Comparison of ENCODE assay signal across 8 mouse cellular contexts in the genomic region with DNA sequence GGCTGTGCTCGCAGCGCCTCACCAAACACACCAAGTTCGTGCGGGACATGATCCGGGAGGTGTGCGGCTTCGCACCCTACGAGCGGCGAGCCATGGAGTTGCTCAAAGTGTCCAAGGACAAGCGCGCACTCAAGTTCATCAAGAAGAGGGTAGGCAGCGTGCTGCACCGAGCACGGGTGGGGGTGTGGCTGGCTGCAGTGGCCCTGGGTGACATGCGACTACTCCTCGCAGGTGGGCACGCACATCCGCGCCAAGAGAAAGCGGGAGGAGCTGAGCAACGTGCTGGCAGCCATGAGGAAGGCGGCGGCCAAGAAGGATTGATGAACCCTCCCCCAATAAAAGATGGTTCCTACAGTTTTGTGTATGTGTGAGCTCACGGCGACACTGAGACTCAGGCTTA. TPM values are rescaled to one million over a fixed set of nuclear protein-coding genes. Genes with fewer than 3 reads are reported as not detected.
A peak's percentile ranks its signal among the peaks of the same experiment; 100 is the strongest.
DNase-seq lines count a peak whose midpoint lies in the region; ATAC-seq and TF ChIP-seq lines count a peak whose summit lies in the region.
"Not testable (repeated sequence)": the region's sequence is repeated elsewhere in the genome, so short reads cannot be mapped to it uniquely, and the experiment has no call there.

No protein-coding gene starts in this region.

- H3K4me3 ChIP-seq in bone marrow, adult 2 months (replicated peaks; ENCODE audit: control insufficient read depth, low read depth, low read length) = peak overlapping the region; percentile 77
- peak overlapping the region; percentile 69 for H3K4me3 ChIP-seq in forebrain, embryonic 12.5 days (replicated peaks)
- peak overlapping the region; percentile 87 for H3K4me3 ChIP-seq in hindbrain, embryonic 10.5 days
- peak overlapping the region; percentile 61 for H3K4me3 ChIP-seq in liver, postnatal 0 days (ENCODE audit: low read depth, low read length)
- peak overlapping the region; percentile 88 for H3K4me3 ChIP-seq in testis, adult 2 months (ENCODE audit: control insufficient read depth, low read depth, low read length)

- TF ChIP-seq CTCF in bone marrow, adult 2 months (IDR thresholded peaks at IDR 0.05; ENCODE audit: control insufficient read depth, insufficient read depth, low read length); liver, postnatal 0 days (IDR thresholded peaks at IDR 0.05; ENCODE audit: low read depth); testis, adult 2 months (IDR thresholded peaks at IDR 0.05; ENCODE audit: control insufficient read depth, insufficient read depth, insufficient replicate concordance, low read depth, low read length): not testable (repeated sequence)

- H3K4me1 ChIP-seq in bone marrow, adult 2 months (ENCODE audit: control insufficient read depth, insufficient read depth, low read length) = not testable (repeated sequence)
- peaks cover 28% of the 10 kb centered on the region for H3K4me1 ChIP-seq in forebrain, embryonic 12.5 days
- peaks cover 62% of the 10 kb centered on the region for H3K4me1 ChIP-seq in hindbrain, embryonic 10.5 days (replicated peaks)
- peaks cover 36% of the 10 kb centered on the region for H3K4me1 ChIP-seq in liver, postnatal 0 days (ENCODE audit: insufficient read depth)
- H3K4me1 ChIP-seq in testis, adult 2 months (ENCODE audit: control insufficient read depth, insufficient read depth, low read length) = peaks cover 12% of the 10 kb centered on the region

- not testable (repeated sequence) for H3K9me3 ChIP-seq in forebrain, embryonic 12.5 days; hindbrain, embryonic 10.5 days; liver, postnatal 0 days (ENCODE audit: low read length)

- not testable (repeated sequence) for TF ChIP-seq POLR2A in bone marrow, adult 2 months (IDR thresholded peaks at IDR 0.05; ENCODE audit: borderline replicate concordance, control insufficient read depth, low read depth, low read length); testis, adult 2 months (IDR thresholded peaks at IDR 0.05; ENCODE audit: control insufficient read depth, low read depth, low read length)

- ATAC-seq in forebrain, embryonic 12.5 days (ENCODE audit: low FRiP score); liver, postnatal 0 days: not testable (repeated sequence)

- under 1% methylated on average over 26 of the region's 26 CpGs for WGBS in bone marrow, adult 2 months
- WGBS in forebrain, embryonic 12.5 days = under 1% methylated on average over 26 of the region's 26 CpGs
- WGBS in hindbrain, embryonic 10.5 days = 1% methylated on average over 26 of the region's 26 CpGs
- WGBS in liver, postnatal 0 days (ENCODE audit: insufficient replicate concordance) = under 1% methylated on average over 24 of the region's 26 CpGs

- H3K27me3 ChIP-seq in forebrain, embryonic 12.5 days; hindbrain, embryonic 10.5 days (ENCODE audit: insufficient read depth, poor library complexity, severe bottlenecking); liver, postnatal 0 days (ENCODE audit: insufficient read depth, low read length); testis, adult 2 months (ENCODE audit: control insufficient read depth, insufficient read depth, low read length): not testable (repeated sequence)

- H3K4me2 ChIP-seq in forebrain, embryonic 12.5 days = peak overlapping the region; percentile 90
- peak overlapping the region; percentile 93 for H3K4me2 ChIP-seq in liver, postnatal 0 days (ENCODE audit: low read depth, low read length)

- peak overlapping the region; percentile 79; the same call in 1 of the 2 replicates for H3K27ac ChIP-seq in bone marrow, adult 2 months (ENCODE audit: control insufficient read depth, insufficient read depth, low read depth, low read length, poor library complexity)
- peak overlapping the region; percentile 87; the same call in 1 of the 2 replicates for H3K27ac ChIP-seq in forebrain, embryonic 12.5 days
- peak overlapping the region; percentile 95 for H3K27ac ChIP-seq in hindbrain, embryonic 10.5 days
- peak overlapping the region; percentile 86 for H3K27ac ChIP-seq in liver, postnatal 0 days (ENCODE audit: low read depth)
- peak overlapping the region; percentile 82 for H3K27ac ChIP-seq in testis, adult 2 months (ENCODE audit: control insufficient read depth, insufficient read depth, low read depth, low read length)

- DNase-seq in CD4-positive, CD25-positive, alpha-beta regulatory T cell, adult 2 months (ENCODE audit: low read depth, low spot score) = peak; percentile 60
- peak; percentile 40 for DNase-seq in hindbrain, embryonic 10.5 days (ENCODE audit: low spot score)
- DNase-seq in kidney, postnatal 14 days = peak; percentile 35
- DNase-seq in liver, postnatal 0 days = peak; percentile 53
- DNase-seq in naive thymus-derived CD4-positive, alpha-beta T cell, adult 2 months (ENCODE audit: low read depth) = peak; percentile 51

- H3K9ac ChIP-seq in forebrain, embryonic 12.5 days = peak overlapping the region; percentile 81
- peak overlapping the region; percentile 75 for H3K9ac ChIP-seq in liver, postnatal 0 days (replicated peaks)

- H3K36me3 ChIP-seq in forebrain, embryonic 12.5 days (replicated peaks) = peaks cover 49% of the 10 kb centered on the region
- H3K36me3 ChIP-seq in hindbrain, embryonic 10.5 days = peaks cover 51% of the 10 kb centered on the region
- peaks cover 42% of the 10 kb centered on the region for H3K36me3 ChIP-seq in liver, postnatal 0 days (replicated peaks; ENCODE audit: insufficient read depth, low read length)
- H3K36me3 ChIP-seq in testis, adult 2 months (ENCODE audit: control insufficient read depth, insufficient read depth, low read length) = not testable (repeated sequence)

- not testable (repeated sequence) for TF ChIP-seq EP300 in liver, postnatal 0 days (IDR thresholded peaks at IDR 0.05; ENCODE audit: low read depth)

RNA-seq across cellular contexts. Expression of a gene that starts 0.7 kb away (rescaled TPM):
- polyA plus RNA-seq in bone marrow, adult 2 months (2011; ENCODE audit: insufficient read depth, insufficient read length, low replicate concordance, missing spikeins) = 407 and 414 TPM in 2 replicates
- polyA plus RNA-seq in forebrain, embryonic 12.5 days (2016; fragmentation: Nextera tagmentation; extraction: Ambion mirVana) = 1,181 and 1,289 TPM in 2 replicates
- 1,369 and 1,471 TPM in 2 replicates for polyA plus RNA-seq in hindbrain, embryonic 10.5 days (2016; fragmentation: Nextera tagmentation; extraction: Ambion mirVana)
- 1,436 and 1,479 TPM in 2 replicates for polyA plus RNA-seq in liver, postnatal 0 days (2015; fragmentation: Nextera tagmentation; extraction: Ambion mirVana)
- 1,820 and 2,071 TPM in 2 replicates for polyA plus RNA-seq in testis, adult 2 months (2012; rRNA removed)

RNA-seq across cellular contexts. Expression of a gene that starts 4.3 kb away (rescaled TPM):
- polyA plus RNA-seq in bone marrow, adult 2 months (2011; ENCODE audit: insufficient read depth, insufficient read length, low replicate concordance, missing spikeins) = 44.0 and 94.1 TPM in 2 replicates
- polyA plus RNA-seq in forebrain, embryonic 12.5 days (2016; fragmentation: Nextera tagmentation; extraction: Ambion mirVana) = 170 and 173 TPM in 2 replicates
- polyA plus RNA-seq in hindbrain, embryonic 10.5 days (2016; fragmentation: Nextera tagmentation; extraction: Ambion mirVana) = 197 and 220 TPM in 2 replicates
- 259 and 260 TPM in 2 replicates for polyA plus RNA-seq in liver, postnatal 0 days (2015; fragmentation: Nextera tagmentation; extraction: Ambion mirVana)
- 253 and 274 TPM in 2 replicates for polyA plus RNA-seq in testis, adult 2 months (2012; rRNA removed)

RNA-seq across cellular contexts. Expression of a gene that starts 12.8 kb away (rescaled TPM):
- polyA plus RNA-seq in bone marrow, adult 2 months (2011; ENCODE audit: insufficient read depth, insufficient read length, low replicate concordance, missing spikeins) = 19.7 and 29.5 TPM in 2 replicates
- 54.4 and 55.0 TPM in 2 replicates for polyA plus RNA-seq in forebrain, embryonic 12.5 days (2016; fragmentation: Nextera tagmentation; extraction: Ambion mirVana)
- 52.9 and 54.6 TPM in 2 replicates for polyA plus RNA-seq in hindbrain, embryonic 10.5 days (2016; fragmentation: Nextera tagmentation; extraction: Ambion mirVana)
- 29.8 and 31.9 TPM in 2 replicates for polyA plus RNA-seq in liver, postnatal 0 days (2015; fragmentation: Nextera tagmentation; extraction: Ambion mirVana)
- polyA plus RNA-seq in testis, adult 2 months (2012; rRNA removed) = 22.8 and 23.5 TPM in 2 replicates

RNA-seq across cellular contexts. Expression of a gene that starts 14.1 kb away (rescaled TPM):
- polyA plus RNA-seq in bone marrow, adult 2 months (2011; ENCODE audit: insufficient read depth, insufficient read length, low replicate concordance, missing spikeins) = not detected in 2 replicates
- polyA plus RNA-seq in forebrain, embryonic 12.5 days (2016; fragmentation: Nextera tagmentation; extraction: Ambion mirVana) = 0.42 and 0.77 TPM in 2 replicates
- polyA plus RNA-seq in hindbrain, embryonic 10.5 days (2016; fragmentation: Nextera tagmentation; extraction: Ambion mirVana) = 0.66 and 0.95 TPM in 2 replicates
- polyA plus RNA-seq in liver, postnatal 0 days (2015; fragmentation: Nextera tagmentation; extraction: Ambion mirVana) = 0.33 and 0.60 TPM in 2 replicates
- 182 and 184 TPM in 2 replicates for polyA plus RNA-seq in testis, adult 2 months (2012; rRNA removed)

RNA-seq across cellular contexts. Expression of a gene that starts 29.3 kb away (rescaled TPM):
- polyA plus RNA-seq in bone marrow, adult 2 months (2011; ENCODE audit: insufficient read depth, insufficient read length, low replicate concordance, missing spikeins) = 94.9 and 178 TPM in 2 replicates
- polyA plus RNA-seq in forebrain, embryonic 12.5 days (2016; fragmentation: Nextera tagmentation; extraction: Ambion mirVana) = 180 and 187 TPM in 2 replicates
- 119 and 146 TPM in 2 replicates for polyA plus RNA-seq in hindbrain, embryonic 10.5 days (2016; fragmentation: Nextera tagmentation; extraction: Ambion mirVana)
- polyA plus RNA-seq in liver, postnatal 0 days (2015; fragmentation: Nextera tagmentation; extraction: Ambion mirVana) = 27.0 and 28.4 TPM in 2 replicates
- polyA plus RNA-seq in testis, adult 2 months (2012; rRNA removed) = 104 and 116 TPM in 2 replicates
